Mouse (Mus musculus): ENCODE results near the gene Emsy. TPM values are rescaled to one million over a fixed set of nuclear protein-coding genes. Genes with fewer than 3 reads are reported as not detected.

The Emsy gene
- 51.5 and 60.7 TPM in 2 replicates for total RNA-seq (2017)

DNA sequence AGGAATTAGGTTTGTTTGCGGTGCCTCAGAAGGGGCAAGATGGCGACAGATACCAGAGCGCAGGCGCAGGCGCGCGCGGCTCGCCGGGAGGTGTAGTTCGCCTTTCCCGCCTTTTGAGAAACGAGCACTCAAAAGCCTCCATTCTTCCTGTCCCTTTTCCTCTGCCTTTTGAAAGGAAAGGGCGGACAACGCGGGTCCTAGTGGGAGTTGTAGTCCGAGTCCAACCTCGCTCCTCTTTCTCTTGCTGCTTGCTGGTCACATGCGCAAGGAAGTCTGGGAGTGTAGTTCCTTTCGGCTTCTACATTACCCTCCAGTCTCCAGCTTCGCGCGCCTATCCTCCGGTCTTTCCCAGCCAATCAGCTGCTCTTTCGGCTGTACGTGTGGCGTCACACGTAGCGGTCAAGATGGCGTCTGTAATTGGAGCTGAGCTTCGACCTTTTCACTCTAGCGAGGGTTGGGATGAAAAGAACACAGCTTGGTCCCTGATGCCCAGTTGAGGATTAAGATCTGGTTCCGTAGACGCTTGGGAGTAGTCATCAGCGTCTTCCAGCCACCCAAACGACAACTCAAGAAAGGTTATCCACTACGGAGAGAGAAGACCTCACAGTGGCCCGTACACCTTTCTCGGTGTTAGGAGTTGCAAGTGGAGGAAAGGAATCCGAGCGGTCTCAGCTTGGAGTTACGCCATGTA lies at the start of gene Emsy:
Gene Emsy (minus strand): TSS at position 253 of the 691 bp plus-strand sequence.
- peak; percentile 94 to 95 for ATAC-seq (replicated peaks in 1 of 2; ENCODE audit: insufficient read depth in 1 of 2, low FRiP score in 2 of 2, low TSS enrichment in 1 of 2, low read depth in 1 of 2, poor library complexity in 2 of 2, severe bottlenecking in 2 of 2)

DNA sequence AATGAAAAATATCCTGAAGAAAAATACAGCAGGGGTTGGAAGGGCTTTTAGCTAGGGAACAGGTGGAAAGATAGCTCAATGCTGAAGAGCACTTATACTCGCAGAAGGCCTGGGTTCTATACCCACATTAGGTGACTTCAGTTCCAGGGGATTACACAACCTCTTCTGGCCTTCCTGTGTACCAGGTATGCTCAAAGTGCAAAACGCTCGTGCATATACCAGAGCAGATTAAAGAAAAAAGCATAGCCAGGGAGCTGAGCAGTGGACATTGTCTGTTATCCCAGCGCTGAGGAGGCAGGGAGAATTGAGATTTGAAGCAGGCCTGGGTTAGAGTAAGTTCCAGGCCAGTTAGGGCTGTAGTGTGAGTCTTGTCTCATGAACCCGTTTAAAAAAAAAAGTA lies 47.7 kb upstream of the Emsy start:
- ATAC-seq (replicated peaks in 1 of 2; ENCODE audit: insufficient read depth in 1 of 2, low FRiP score in 2 of 2, low TSS enrichment in 1 of 2, low read depth in 1 of 2, poor library complexity in 2 of 2, severe bottlenecking in 2 of 2), result no peak

DNA sequence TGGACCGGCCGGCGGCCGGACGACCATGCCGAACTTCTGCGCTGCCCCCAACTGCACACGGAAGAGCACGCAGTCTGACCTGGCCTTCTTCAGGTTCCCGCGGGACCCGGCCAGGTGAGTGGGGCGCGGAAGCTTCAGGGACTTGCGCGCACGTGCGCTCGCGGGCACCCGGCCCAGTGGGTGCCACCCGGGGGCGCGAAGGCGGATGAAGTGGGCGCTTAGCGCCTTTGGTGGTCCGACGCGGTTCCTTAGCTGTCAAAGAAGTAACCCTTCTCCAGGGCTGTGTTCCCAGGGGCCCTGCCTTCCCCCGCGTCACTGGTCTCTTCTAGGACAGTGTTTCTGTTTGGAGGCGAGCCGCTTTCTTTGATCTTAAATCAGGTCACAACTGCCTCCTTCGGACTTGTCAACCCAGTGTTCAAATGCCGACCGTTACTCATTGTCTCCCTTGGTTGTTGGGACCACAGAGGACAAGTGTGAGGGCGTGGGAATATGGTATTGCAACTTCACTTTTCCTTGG lies 46.8 kb upstream of the Emsy start:
- no peak for ATAC-seq (replicated peaks in 1 of 2; ENCODE audit: insufficient read depth in 1 of 2, low FRiP score in 2 of 2, low TSS enrichment in 1 of 2, low read depth in 1 of 2, poor library complexity in 2 of 2, severe bottlenecking in 2 of 2)

DNA sequence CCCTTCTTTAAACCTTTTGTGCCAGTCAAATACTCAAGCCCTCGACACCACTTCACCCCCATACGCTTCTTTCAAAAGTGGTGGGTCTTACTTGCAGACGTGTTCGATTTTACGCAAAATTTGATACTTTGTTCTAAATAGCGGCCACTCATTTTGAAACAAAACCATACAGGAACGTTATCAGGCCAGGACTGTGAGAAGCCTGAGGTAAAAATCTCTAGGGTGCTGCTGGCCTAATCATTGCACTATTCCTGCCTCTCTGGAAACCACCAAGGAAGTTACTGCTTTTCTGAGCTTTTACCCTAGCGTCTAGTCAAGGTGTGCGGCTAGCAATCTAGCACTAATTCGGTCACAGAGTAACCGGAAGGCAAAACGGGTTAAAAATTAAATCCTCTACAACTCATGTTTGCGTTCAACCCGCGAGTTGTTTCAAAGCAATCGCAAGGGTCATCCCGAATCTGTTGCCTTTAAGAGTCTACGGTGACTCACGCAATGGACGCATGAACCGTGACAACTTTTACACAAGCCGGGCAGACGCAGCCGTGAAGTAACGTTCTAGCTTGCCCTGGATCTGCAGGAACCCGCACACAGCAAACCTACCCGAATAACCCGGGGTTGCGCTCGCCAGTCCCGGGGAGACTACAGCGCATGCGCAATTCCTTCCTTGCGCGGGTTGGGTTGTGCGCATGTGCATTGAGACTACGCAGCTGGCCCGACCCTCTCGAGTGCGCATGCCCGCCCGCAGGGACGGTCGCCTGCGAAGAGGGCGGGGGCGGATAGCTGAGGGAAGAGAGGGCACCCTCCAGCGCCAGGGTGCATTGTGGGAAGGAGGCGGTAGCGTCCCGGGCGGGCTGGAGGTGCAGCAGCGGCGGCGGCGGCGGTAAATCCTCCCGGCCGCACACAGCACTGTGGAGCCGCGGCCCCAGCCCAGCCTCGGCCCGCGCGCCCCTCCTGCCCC lies 46.0 kb upstream of the Emsy start, which contains the start of gene Thap12:
Gene Thap12 (plus strand): TSS at position 821 of the 958 bp plus-strand sequence.
- ATAC-seq (replicated peaks in 1 of 2; ENCODE audit: insufficient read depth in 1 of 2, low FRiP score in 2 of 2, low TSS enrichment in 1 of 2, low read depth in 1 of 2, poor library complexity in 2 of 2, severe bottlenecking in 2 of 2), result peak; percentile 96 to 99

DNA sequence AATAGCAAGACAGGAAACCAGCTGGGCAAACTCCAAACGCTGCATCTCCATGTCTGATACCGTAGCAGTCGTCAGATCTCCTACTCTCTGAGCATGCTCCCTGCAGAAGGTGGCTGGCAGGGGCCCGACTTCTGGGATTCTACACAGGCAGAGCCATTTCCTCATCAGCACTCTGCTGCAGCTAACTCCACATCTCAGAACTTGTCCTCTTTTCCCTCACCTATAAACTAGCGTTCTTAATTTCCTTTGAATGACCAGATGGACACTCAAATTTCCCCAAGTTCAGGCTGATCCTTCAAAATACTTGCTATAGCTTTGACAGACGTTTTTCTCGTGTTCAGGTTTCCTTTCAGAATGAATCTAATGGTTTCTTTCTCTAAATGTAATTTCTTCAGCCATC lies 45.2 kb upstream of the Emsy start:
- ATAC-seq (replicated peaks in 1 of 2; ENCODE audit: insufficient read depth in 1 of 2, low FRiP score in 2 of 2, low TSS enrichment in 1 of 2, low read depth in 1 of 2, poor library complexity in 2 of 2, severe bottlenecking in 2 of 2), result no peak

DNA sequence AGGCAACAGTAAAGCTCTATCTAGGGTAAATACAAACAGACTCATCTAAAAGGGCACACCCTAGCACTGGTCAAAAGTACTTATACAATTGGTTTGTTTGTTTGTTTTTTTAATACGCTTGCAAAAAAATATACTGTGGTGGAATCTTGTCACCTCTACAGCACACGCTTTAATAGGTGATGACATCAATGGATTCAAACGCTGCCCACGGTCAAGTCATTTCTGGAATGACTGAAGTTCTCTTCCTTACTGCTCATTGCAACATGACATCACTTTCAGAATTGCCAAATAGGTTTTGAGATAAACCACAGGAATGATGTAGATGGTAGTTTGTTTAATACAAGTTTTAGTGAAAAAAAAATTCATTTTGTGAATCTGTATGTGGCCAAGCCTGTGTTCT lies 42.0 kb upstream of the Emsy start:
- no peak for ATAC-seq (replicated peaks in 1 of 2; ENCODE audit: insufficient read depth in 1 of 2, low FRiP score in 2 of 2, low TSS enrichment in 1 of 2, low read depth in 1 of 2, poor library complexity in 2 of 2, severe bottlenecking in 2 of 2)

DNA sequence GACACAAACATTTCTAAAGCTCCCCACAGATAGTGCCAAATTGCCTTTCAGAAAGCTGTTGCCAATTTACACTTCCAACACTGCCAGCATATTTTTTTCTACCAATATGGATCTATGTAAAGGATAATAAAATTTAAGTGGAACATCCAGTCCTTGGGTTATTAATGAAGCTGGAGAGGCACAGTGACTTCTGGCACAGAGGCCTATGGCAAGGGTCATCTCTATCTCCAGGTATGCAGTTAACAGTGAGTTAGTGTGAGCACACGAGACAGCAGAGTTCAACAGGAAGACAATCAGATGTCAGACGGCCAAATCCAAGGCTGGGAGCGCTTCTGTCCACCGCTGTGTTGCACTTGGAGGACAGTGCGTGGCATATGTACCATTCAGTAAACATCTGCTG lies 41.5 kb upstream of the Emsy start:
- no peak for ATAC-seq (replicated peaks in 1 of 2; ENCODE audit: insufficient read depth in 1 of 2, low FRiP score in 2 of 2, low TSS enrichment in 1 of 2, low read depth in 1 of 2, poor library complexity in 2 of 2, severe bottlenecking in 2 of 2)

DNA sequence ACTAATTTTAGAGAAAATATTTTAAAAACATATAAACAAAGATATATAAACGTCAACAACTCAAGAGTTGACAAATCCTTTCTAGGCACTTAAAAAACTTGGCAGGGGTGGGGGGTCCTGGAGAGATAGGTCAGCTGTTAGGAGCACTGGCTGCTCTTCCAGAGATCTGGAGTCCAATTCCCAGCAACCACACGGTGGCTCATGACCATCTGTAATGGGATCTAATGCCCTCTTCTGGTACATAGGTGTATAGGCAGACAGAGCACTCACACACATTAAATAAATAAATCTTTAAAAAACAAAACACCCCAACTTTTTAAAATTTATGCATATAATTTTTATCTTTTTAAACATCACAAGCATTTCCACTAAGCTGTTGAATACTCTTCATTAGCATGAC lies 40.9 kb upstream of the Emsy start:
- ATAC-seq (replicated peaks in 1 of 2; ENCODE audit: insufficient read depth in 1 of 2, low FRiP score in 2 of 2, low TSS enrichment in 1 of 2, low read depth in 1 of 2, poor library complexity in 2 of 2, severe bottlenecking in 2 of 2), result no peak

DNA sequence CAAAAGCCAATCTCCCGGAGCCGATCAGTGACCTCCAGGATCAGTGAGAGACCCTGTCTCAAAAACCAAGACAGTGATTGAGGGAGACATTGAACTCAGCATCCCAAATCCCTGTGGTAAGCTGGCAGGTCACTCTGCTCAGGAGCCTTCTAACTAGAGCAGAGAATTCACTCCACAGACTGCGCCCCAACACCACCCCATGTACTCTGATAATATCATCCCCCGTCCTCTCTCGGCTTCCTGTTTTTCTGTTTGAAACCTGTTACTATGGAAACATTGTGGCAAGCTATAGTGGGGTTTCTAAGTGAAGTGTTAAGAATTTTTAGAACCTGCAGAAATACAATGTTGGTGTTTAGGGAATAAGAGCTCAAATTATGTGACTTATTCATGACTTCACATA lies 37.5 kb upstream of the Emsy start:
- peak; percentile 94 for ATAC-seq (replicated peaks in 1 of 2; ENCODE audit: insufficient read depth in 1 of 2, low FRiP score in 2 of 2, low TSS enrichment in 1 of 2, low read depth in 1 of 2, poor library complexity in 2 of 2, severe bottlenecking in 2 of 2)

DNA sequence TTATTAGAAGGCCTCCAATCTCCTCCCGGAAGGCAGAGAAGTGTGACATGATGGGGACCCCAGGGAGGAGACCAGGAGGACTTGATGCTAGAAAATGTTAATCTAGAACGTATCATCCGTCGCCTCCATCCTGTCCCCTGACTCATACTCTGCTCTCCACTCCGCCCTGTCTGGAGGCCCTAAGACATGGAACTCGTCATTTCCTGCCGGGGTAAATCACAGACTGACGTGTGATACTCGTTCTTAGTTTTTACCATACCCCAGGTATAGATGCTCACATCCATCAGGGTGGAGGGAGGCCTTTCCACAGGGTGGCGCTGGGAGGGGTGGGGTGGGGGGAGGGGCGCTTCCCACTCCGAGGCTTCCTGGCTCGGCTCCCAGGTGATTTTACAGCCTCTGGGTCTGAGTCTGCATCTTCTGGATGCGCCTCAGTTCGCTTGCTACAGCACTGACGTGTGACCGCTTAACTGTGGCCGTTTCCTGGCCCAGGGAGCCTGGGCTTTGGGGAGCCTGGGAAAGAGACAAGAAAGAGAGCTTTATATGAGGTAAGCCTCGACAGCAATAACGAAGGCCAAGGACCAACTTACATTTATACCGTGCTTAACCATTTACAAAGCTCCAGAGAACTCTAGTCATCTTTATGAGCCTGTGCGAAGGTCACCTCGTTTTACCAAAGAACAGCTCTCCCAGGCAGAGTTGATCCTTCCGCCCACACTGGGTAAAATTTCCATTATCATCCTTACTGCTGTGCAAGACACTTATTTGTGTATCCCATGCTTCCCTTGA lies 36.4 kb upstream of the Emsy start:
- ATAC-seq (replicated peaks in 1 of 2; ENCODE audit: insufficient read depth in 1 of 2, low FRiP score in 2 of 2, low TSS enrichment in 1 of 2, low read depth in 1 of 2, poor library complexity in 2 of 2, severe bottlenecking in 2 of 2), result no peak

DNA sequence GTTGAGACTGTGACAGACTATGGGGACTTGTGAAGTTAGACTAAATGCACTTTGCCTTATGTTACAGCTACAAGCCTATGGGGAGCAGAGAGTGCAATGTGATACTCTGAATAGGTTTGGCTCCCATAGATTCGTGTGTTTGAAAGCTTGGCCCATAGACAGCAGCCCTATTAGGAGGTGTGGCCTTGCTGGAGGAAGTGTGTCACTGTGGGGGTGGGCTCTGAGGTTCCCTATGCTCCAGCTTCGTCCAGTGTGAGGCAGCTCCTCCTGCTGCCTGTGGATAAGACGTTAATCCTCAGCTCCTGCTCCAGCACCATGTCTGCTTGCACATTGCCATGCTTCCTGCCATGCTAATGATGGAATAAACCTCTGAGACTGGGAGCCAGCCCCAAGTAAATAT lies 34.2 kb upstream of the Emsy start:
- peak; percentile 34 to 54; a peak in 2 of 4 replicates for ATAC-seq (replicated peaks in 1 of 2; ENCODE audit: insufficient read depth in 1 of 2, low FRiP score in 2 of 2, low TSS enrichment in 1 of 2, low read depth in 1 of 2, poor library complexity in 2 of 2, severe bottlenecking in 2 of 2)

DNA sequence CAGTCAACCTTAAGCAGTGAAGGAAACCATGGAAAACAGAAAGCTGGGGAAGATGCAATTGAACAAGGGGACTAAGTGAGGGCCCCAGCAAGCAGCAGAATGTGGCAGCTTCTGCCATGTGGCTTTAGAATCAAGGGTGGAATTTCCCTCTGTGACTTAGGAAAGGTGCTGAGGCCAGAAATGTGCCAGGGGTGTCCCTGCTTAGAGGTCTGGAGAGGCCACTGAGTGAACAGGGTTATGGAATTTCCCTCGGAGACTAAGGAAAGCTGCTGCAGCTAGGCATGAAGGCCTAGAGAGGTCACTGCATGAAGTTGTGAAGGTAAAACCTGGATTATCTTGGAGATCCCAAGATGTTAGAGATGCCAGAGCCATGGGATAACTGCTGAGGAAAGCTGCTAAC lies 33.5 kb upstream of the Emsy start:
- no peak for ATAC-seq (replicated peaks in 1 of 2; ENCODE audit: insufficient read depth in 1 of 2, low FRiP score in 2 of 2, low TSS enrichment in 1 of 2, low read depth in 1 of 2, poor library complexity in 2 of 2, severe bottlenecking in 2 of 2)

DNA sequence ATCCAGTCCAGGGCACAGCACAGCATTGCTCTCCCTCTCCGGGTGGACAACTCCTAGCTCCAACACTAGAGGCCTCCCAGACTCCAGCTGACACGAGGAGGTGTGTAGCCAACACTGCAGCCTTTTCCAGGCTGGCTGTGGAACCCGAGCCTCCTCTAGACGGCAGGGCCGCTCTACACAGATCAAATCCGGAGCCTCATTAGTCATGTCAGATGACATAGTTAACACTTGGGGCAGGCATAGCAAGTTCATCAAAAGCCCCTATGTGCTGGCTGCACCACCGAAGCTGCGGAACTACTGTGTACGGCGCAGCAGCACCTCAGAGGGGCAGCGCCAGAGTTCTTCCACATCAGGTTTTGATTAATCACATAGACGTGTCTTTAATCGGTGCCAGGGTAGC lies 29.3 kb upstream of the Emsy start:
- no peak for ATAC-seq (replicated peaks in 1 of 2; ENCODE audit: insufficient read depth in 1 of 2, low FRiP score in 2 of 2, low TSS enrichment in 1 of 2, low read depth in 1 of 2, poor library complexity in 2 of 2, severe bottlenecking in 2 of 2)

DNA sequence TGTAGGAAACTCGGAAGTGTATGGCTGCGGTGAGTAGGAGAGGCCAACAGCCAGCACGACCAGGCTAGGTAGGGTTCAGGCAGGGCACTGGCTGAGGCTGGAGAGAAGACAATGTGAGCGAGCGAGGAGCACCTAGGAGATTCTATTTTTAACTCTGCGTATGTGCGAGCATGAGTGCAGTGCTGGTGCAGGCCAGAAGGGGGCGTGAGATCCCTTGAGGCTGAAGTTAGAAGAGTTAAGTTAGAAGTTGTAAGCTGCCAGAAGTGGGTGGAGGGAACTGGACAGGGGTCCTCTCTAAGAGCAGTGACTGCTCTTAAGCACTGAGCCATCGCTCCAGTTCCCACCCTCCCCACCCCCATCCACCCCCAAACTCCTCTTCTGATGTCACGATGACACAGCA lies 26.2 kb upstream of the Emsy start:
- no peak for ATAC-seq (replicated peaks in 1 of 2; ENCODE audit: insufficient read depth in 1 of 2, low FRiP score in 2 of 2, low TSS enrichment in 1 of 2, low read depth in 1 of 2, poor library complexity in 2 of 2, severe bottlenecking in 2 of 2)

DNA sequence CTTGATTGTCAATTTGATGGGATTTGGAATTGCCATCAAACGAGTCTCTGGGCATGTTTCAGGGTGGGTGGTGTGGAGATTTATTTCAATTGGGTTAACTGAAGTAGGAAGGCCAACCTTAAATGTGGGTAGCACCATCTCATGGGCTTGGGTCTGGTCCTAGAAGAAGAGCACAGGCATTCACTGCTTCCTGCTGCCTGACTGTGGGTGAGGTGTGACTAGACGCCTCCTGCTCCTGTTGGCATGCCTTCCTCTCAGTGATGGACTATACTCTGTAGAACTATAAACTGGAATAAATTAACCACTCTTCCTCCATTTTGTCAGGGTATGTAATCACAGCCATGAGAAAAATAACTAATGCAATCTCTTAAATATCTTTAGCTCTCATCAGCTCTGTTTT lies 24.1 kb upstream of the Emsy start:
- ATAC-seq (replicated peaks in 1 of 2; ENCODE audit: insufficient read depth in 1 of 2, low FRiP score in 2 of 2, low TSS enrichment in 1 of 2, low read depth in 1 of 2, poor library complexity in 2 of 2, severe bottlenecking in 2 of 2), result no peak

DNA sequence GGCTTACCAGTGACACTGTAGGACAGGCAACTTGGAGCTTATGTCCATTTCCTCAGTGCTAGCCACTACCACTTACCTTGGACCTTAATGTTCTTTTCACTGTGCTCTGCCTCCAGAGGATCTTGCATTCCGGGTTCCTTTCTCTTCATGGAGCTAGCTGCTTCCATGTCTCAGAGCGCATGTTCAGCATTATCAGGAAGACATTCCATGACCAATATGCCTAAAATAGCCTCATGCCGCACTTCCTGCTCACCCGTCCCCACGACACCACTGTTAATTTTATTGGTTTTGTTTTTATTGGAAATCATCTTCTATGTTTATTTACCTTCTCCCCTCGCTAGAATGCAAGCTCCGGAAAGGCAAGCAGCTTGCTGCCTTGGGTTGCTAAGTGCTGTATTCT lies 21.9 kb upstream of the Emsy start:
- ATAC-seq (replicated peaks in 1 of 2; ENCODE audit: insufficient read depth in 1 of 2, low FRiP score in 2 of 2, low TSS enrichment in 1 of 2, low read depth in 1 of 2, poor library complexity in 2 of 2, severe bottlenecking in 2 of 2), result no peak

DNA sequence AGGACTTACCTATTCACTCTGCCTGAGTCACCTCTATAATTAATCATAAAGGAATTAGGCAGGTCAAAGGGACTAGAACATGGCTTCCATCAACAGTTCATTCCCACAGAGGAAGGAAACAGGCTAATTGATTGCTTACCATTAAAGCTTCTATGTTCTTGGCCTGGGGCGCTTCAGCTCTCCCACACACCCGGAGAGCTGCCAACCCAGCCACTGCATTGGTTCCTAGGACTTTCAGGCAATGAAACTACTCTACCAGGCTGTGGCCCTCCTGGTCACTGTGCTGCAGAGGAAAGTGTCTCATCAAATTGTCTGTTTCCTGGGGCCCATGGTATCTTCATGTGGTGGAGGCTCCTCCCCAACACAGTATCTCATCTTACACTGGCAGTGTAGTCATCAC lies 20.9 kb upstream of the Emsy start:
- ATAC-seq (replicated peaks in 1 of 2; ENCODE audit: insufficient read depth in 1 of 2, low FRiP score in 2 of 2, low TSS enrichment in 1 of 2, low read depth in 1 of 2, poor library complexity in 2 of 2, severe bottlenecking in 2 of 2), result no peak

DNA sequence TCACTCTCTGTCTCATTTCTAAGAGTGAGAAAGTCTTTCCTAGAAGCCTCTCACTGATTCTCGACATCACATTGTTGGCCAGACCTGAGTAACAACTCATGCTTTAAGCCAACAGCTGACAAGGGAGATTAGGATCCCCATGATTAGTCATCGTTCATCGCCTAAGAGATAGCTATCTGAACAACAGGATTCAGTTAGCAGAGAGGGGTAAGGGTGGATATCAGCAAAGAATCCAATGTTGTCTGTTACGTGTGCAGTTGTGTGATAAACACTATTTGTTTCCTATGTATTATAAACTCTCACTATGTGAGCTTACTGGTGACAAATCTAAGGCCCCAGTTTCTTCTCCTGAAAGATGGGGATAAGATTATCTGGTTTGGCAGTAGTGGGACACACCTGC lies 17.8 kb upstream of the Emsy start:
- ATAC-seq (replicated peaks in 1 of 2; ENCODE audit: insufficient read depth in 1 of 2, low FRiP score in 2 of 2, low TSS enrichment in 1 of 2, low read depth in 1 of 2, poor library complexity in 2 of 2, severe bottlenecking in 2 of 2), result no peak

Measured in hematopoietic stem cell, adult 5-6 weeks (primary cell).